Mouse (Mus musculus) heart, postnatal 0 days (tissue): ENCODE data around the gene Trmt1l. TPM values are rescaled to one million over a fixed set of nuclear protein-coding genes. Genes with fewer than 3 reads are reported as not detected.
A peak's percentile ranks its signal among the peaks of the same experiment; 100 is the strongest.

Source experiments
- ATAC-seq: fragments of 200-750 bp; cut with Nextera tagmentation; 2 replicates; pipeline ENCODE4 v1.8.0; 2017; ENCODE audit warnings: low read depth, moderate number of reproducible peaks, moderate library complexity; ENCODE audit not compliant: insufficient read depth
- DNase-seq: peaks from one replicate; pipeline ENCODE4 v3.0.0-alpha.2; 2016; ENCODE audit warnings: low spot score
- H3K27ac ChIP-seq: fragments of 300-500 bp; sonication (generic); 2 replicates; pipeline ENCODE4 v1.5.1; 2014; ENCODE audit warnings: low read depth, mild to moderate bottlenecking
- H3K27me3 ChIP-seq: fragments of 300-500 bp; sonication (generic); 2 replicates; pipeline ENCODE4 v1.6.1; 2014; ENCODE audit warnings: low read length, mixed read lengths; ENCODE audit not compliant: control insufficient read depth, insufficient read depth
- H3K36me3 ChIP-seq: fragments of 300-500 bp; sonication (generic); replicated peaks from 2 replicates; pipeline ENCODE4 v1.6.1; 2014; ENCODE audit warnings: low read length, mixed read lengths; ENCODE audit not compliant: control insufficient read depth, insufficient read depth
- H3K4me1 ChIP-seq: fragments of 300-500 bp; sonication (generic); 2 replicates; pipeline ENCODE4 v1.6.1; 2014; ENCODE audit warnings: antibody characterized with exemption; ENCODE audit not compliant: control insufficient read depth, insufficient read depth
- H3K4me2 ChIP-seq: fragments of 300-500 bp; sonication (generic); 2 replicates; pipeline ENCODE4 v1.6.1; 2014; ENCODE audit warnings: low read depth, mild to moderate bottlenecking, low read length, moderate library complexity
- H3K4me3 ChIP-seq: fragments of 300-500 bp; sonication (generic); 2 replicates; pipeline ENCODE4 v1.5.1; 2014; ENCODE audit warnings: low read depth, low read length
- H3K9ac ChIP-seq: fragments of 300-500 bp; sonication (generic); replicated peaks from 2 replicates; pipeline ENCODE4 v1.6.1; 2014; ENCODE audit warnings: low read depth, low read length, mixed read lengths
- H3K9me3 ChIP-seq: fragments of 300-500 bp; sonication (generic); replicated peaks from 2 replicates; pipeline ENCODE4 v1.6.1; 2016; ENCODE audit warnings: low read length; ENCODE audit not compliant: control insufficient read depth
- CTCF ChIP-seq: IDR thresholded peaks from 2 replicates; pipeline ENCODE4 v1.5.1; 2016; ENCODE audit warnings: antibody characterized with exemption, control low read depth, low read depth
- EP300 ChIP-seq: IDR thresholded peaks from 2 replicates; pipeline ENCODE4 v1.6.1; 2016; ENCODE audit warnings: antibody characterized with exemption, low read depth
- WGBS: fragments of 180-500 bp; shearing (Covaris S2); extraction: QIAGEN DNeasy Blood & Tissue Kit; methylation state at CpG from one replicate; pipeline ENCODE4 v1.1.7; 2014; 5-methylcytosine and 5-hydroxymethylcytosine counted together
- polyA plus RNA-seq: library from polyadenylated mRNA; unstranded; fragments of >200 nt; fragmentation: Nextera tagmentation; extraction: Ambion mirVana; gene quantifications from 2 replicates; pipeline ENCODE4 v1.2.1, GENCODE M21; 2015
- total RNA-seq: library from RNA; depleted of rRNA; stranded (reverse); fragments of >200 nt; gene quantifications from 2 replicates; pipeline ENCODE4 v1.2.3, GENCODE M21; 2014; ENCODE audit warnings: low replicate concordance

Trmt1l gene
- total and polyA plus RNA-seq, 2 experiments from 2014 or later = 12.7 to 24.2 TPM

DNA sequence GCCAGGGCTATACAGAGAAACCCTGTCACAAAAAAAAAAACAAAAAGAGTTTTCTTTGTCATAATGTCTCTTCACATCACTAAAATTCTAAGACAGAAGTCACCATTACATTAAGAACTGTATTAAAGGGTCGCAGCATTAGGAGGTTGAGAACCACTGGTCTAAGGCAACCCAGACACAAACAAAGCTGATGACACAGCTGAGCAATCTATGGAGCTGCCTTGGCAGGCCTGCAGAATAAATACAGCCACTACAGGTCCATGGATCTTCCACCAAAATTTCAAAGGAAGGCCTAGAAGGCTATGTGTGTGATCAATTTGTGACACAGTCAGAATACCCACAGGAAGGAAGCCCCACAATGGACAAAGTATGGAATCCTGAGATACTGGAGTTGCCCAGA, 54.2 kb downstream of the Trmt1l start:
- no peak for ATAC-seq
- WGBS = 84% methylated on average over 1 of the region's 1 CpGs
- Histone ChIP-seq H3K9me3 (no peaks in the 10 kb centered on the region), H3K36me3 (peaks cover 18% of the 10 kb centered on the region), H3K27me3 (no peaks in the 10 kb centered on the region), H3K27ac (no peak overlapping the region), H3K4me3 (no peak overlapping the region), H3K4me2 (no peak overlapping the region), H3K4me1 (no peaks in the 10 kb centered on the region), H3K9ac (no peak overlapping the region)
- DNase-seq = no peak
- TF ChIP-seq CTCF (no peak), EP300 (no peak)

DNA sequence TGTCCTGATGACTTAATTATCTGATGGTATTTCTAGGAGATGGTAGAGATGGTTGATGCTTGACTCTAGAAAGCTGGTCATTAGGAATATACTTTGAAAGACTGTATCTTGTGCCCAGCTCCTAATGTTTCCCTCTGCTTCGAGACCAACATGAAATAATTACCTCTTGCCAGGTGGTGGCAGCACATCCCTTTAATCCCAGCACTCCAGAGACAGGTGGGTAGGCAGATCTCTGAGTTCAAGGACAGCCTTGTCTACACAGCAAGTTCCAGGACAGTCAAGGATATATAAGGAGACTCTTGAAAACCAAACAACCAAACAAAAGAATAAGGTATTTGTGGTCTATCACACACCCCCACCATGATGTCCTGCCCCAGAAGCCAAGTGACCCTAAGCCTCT, 55.2 kb downstream of the Trmt1l start:
- H3K4me2 ChIP-seq = no peak overlapping the region
- 50% methylated on average over 1 of the region's 1 CpGs for WGBS
- no peak for DNase-seq
- H3K4me3 ChIP-seq = no peak overlapping the region
- ATAC-seq = no peak
- H3K9me3 ChIP-seq = no peaks in the 10 kb centered on the region
- no peak overlapping the region for H3K9ac ChIP-seq
- peaks cover 9% of the 10 kb centered on the region; the same call in 1 of the 2 replicates for H3K36me3 ChIP-seq
- no peaks in the 10 kb centered on the region for H3K4me1 ChIP-seq
- no peaks in the 10 kb centered on the region for H3K27me3 ChIP-seq
- H3K27ac ChIP-seq = no peak overlapping the region
- TF ChIP-seq CTCF = peak; percentile 45
- TF ChIP-seq EP300 = no peak

DNA sequence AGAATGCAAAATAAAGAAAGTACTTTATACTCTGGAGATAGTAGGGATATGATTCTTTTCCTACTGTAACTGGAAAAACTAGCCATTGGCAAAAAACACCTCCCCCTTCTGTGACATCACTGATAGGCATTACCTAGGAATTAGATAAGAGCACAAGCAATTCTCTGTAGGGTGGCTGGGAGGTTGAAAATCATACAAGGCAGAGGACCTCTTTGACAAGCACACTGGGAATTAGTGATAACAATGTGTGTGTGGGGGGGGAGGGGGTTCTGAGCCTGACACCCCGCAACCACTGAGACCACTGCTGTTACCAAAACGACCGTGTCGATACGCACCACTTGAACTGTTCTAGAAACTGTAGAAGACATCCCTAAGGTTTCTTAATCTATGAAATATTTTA, 56.4 kb downstream of the Trmt1l start:
- Histone ChIP-seq H3K36me3 (peaks cover 9% of the 10 kb centered on the region; the same call in 1 of the 2 replicates), H3K9me3 (no peaks in the 10 kb centered on the region), H3K4me3 (no peak overlapping the region), H3K27ac (no peak overlapping the region), H3K9ac (no peak overlapping the region), H3K4me1 (no peaks in the 10 kb centered on the region), H3K27me3 (no peaks in the 10 kb centered on the region), H3K4me2 (no peak overlapping the region)
- 56% methylated on average over 5 of the region's 5 CpGs for WGBS
- no peak for TF ChIP-seq CTCF
- TF ChIP-seq EP300 = no peak
- DNase-seq (no peak), ATAC-seq (no peak)

GRCm38 (mm10) chr1:151489806-151490205, 61.5 kb downstream of the Trmt1l start:
- Histone ChIP-seq H3K9ac (no peak overlapping the region), H3K4me2 (no peak overlapping the region), H3K4me3 (no peak overlapping the region), H3K4me1 (peaks cover 11% of the 10 kb centered on the region), H3K36me3 (no peaks in the 10 kb centered on the region; the same call in 1 of the 2 replicates), H3K27me3 (no peaks in the 10 kb centered on the region), H3K9me3 (no peaks in the 10 kb centered on the region), H3K27ac (no peak overlapping the region)
- no peak for DNase-seq
- ATAC-seq = no peak
- 48% methylated on average over 6 of the region's 6 CpGs for WGBS
- TF ChIP-seq CTCF (no peak), EP300 (no peak)

- Histone ChIP-seq H3K27ac (no peak overlapping the region), H3K4me1 (peaks cover 31% of the 10 kb centered on the region)
- no peak for ATAC-seq
These were observed 64.1 kb downstream of the Trmt1l start for GRCm38 (mm10) chr1:151492419-151492818.

DNA sequence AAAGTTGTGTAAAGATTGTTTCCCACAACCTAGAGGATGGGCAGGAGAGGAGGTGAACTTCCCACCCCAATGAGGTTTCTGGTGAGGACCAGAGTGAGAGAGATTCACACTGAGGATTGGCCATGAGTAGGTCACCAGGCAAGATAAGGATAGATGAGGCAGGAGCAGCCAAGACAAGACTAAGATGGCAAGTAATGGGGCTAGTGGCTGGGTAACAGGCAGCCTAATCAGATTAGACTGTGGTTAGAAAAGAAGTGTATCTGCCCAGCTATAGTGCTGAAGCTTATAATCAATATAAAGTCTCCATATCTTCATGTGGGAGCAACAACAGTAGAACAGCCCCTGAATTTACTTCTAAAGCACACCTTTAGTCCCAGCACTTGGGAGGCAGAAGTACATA, 65.5 kb downstream of the Trmt1l start:
- Histone ChIP-seq H3K9me3 (no peaks in the 10 kb centered on the region), H3K36me3 (no peaks in the 10 kb centered on the region; the same call in 1 of the 2 replicates), H3K27ac (no peak overlapping the region), H3K27me3 (no peaks in the 10 kb centered on the region), H3K4me2 (no peak overlapping the region), H3K4me1 (peaks cover 37% of the 10 kb centered on the region), H3K9ac (no peak overlapping the region), H3K4me3 (no peak overlapping the region)
- ATAC-seq (no peak), DNase-seq (no peak)
- no peak for TF ChIP-seq EP300
- TF ChIP-seq CTCF = no peak

More at GRCm38 (mm10) chr1:151492419-151492818, 64.1 kb downstream of the Trmt1l start:
- Histone ChIP-seq H3K27me3 (no peaks in the 10 kb centered on the region), H3K4me3 (no peak overlapping the region), H3K9me3 (no peaks in the 10 kb centered on the region), H3K9ac (no peak overlapping the region), H3K36me3 (no peaks in the 10 kb centered on the region; the same call in 1 of the 2 replicates), H3K4me2 (no peak overlapping the region)
- peak; percentile 32; the same call in 1 of the 2 replicates for TF ChIP-seq CTCF
- TF ChIP-seq EP300 = no peak
- DNase-seq = no peak
- WGBS = 20% methylated on average over 1 of the region's 1 CpGs
